In genomic region chr4:82364696-82365385, GRCm38 (mm10) we compare ENCODE assay signal across 12 mouse cellular contexts.
DNase-seq lines count a peak whose midpoint lies in the region; ATAC-seq lines count a peak whose summit lies in the region.
"Had no signal": no experiment of that assay in that cellular context is flagged by ENCODE, and none has a peak within 500 bp of the region (broad histone marks: within the 10 kb centered on the region; RNA-seq: fewer than 3 reads in every experiment).

No protein-coding gene starts in this region.

- H3K4me2 ChIP-seq in heart, embryonic 14.5 days (ENCODE audit: low read length) = 0 out of 2 replicates have a peak overlapping the region, but pooled peaks have one; percentile 3
- no peak overlapping the region for H3K4me2 ChIP-seq in lung, embryonic 15.5 days
- H3K4me2 ChIP-seq: forebrain, embryonic 12.5 days had no signal

- H3K27me3 ChIP-seq in heart, embryonic 14.5 days (ENCODE audit: control insufficient read depth, insufficient read depth, low read length) = no peaks in the 10 kb centered on the region
- H3K27me3 ChIP-seq in lung, embryonic 15.5 days = no peaks in the 10 kb centered on the region
- H3K27me3 ChIP-seq: forebrain, embryonic 12.5 days had no signal

- no peak for DNase-seq in heart, adult 8-10 months (ENCODE audit: low spot score)
- DNase-seq in lung, postnatal 25 days (ENCODE audit: low spot score) = no peak
- no peak for DNase-seq in c-Kit-positive CD71-positive TER-119-positive erythroid progenitor cells, embryonic 14.5 days (ENCODE audit: low spot score)
- DNase-seq: adrenal gland, postnatal 25 days; cerebellum, adult 11 months; gastrocnemius, postnatal 25 days had no signal

- WGBS in heart, embryonic 14.5 days = 13% methylated on average over 4 of the region's 4 CpGs
- 46% methylated on average over 4 of the region's 4 CpGs for WGBS in lung, embryonic 15.5 days

- no peaks in the 10 kb centered on the region for H3K9me3 ChIP-seq in heart, embryonic 14.5 days (ENCODE audit: control insufficient read depth, low read length)
- H3K9me3 ChIP-seq in lung, embryonic 15.5 days = no peaks in the 10 kb centered on the region
- H3K9me3 ChIP-seq: forebrain, embryonic 12.5 days had no signal

- no peaks in the 10 kb centered on the region for H3K36me3 ChIP-seq in heart, embryonic 14.5 days (ENCODE audit: control insufficient read depth, insufficient read depth, low read length)
- no peaks in the 10 kb centered on the region for H3K36me3 ChIP-seq in lung, embryonic 15.5 days
- H3K36me3 ChIP-seq: forebrain, embryonic 12.5 days had no signal

- H3K9ac ChIP-seq in heart, embryonic 14.5 days (ENCODE audit: low read length) = no peak overlapping the region
- H3K9ac ChIP-seq in lung, embryonic 15.5 days = no peak overlapping the region
- H3K9ac ChIP-seq: forebrain, embryonic 12.5 days had no signal

- no peak for ATAC-seq in heart, embryonic 14.5 days (ENCODE audit: insufficient number of reproducible peaks, insufficient read depth, low FRiP score, low read depth)
- no peak for ATAC-seq in lung, embryonic 15.5 days (ENCODE audit: borderline replicate concordance, extremely low read depth, low FRiP score, low TSS enrichment)
- ATAC-seq in common myeloid progenitor, adult 5-6 weeks (replicated peaks; ENCODE audit: low read depth, poor library complexity, severe bottlenecking) = peak; percentile 88
- peak; percentile 38; the same call in 1 of the 2 replicates for ATAC-seq in megakaryocyte, adult 5-6 weeks (ENCODE audit: poor library complexity, severe bottlenecking)
- ATAC-seq: midbrain, embryonic 16.5 days had no signal

- H3K4me3 ChIP-seq in heart, embryonic 14.5 days (ENCODE audit: control insufficient read depth in 1 of 2, insufficient read depth in 1 of 2, low read depth in 1 of 2, low read length in 2 of 2) = no peak overlapping the region
- no peak overlapping the region for H3K4me3 ChIP-seq in lung, embryonic 15.5 days
- H3K4me3 ChIP-seq: forebrain, embryonic 12.5 days had no signal

- peak overlapping the region; percentile 41 to 64 for H3K27ac ChIP-seq in heart, embryonic 14.5 days (replicated peaks in 1 of 2; ENCODE audit: control insufficient read depth in 1 of 2, insufficient read depth in 1 of 2, low read depth in 2 of 2, low read length in 2 of 2)
- H3K27ac ChIP-seq in lung, embryonic 15.5 days = peak overlapping the region; percentile 50
- H3K27ac ChIP-seq: forebrain, embryonic 12.5 days had no signal

- peaks cover 24 to 55% of the 10 kb centered on the region in 2 experiments for H3K4me1 ChIP-seq in heart, embryonic 14.5 days (ENCODE audit: control insufficient read depth in 2 of 2, insufficient read depth in 2 of 2, low read length in 2 of 2)
- peaks cover 61% of the 10 kb centered on the region for H3K4me1 ChIP-seq in lung, embryonic 15.5 days

Comparison
In these comparisons a context has a peak if more than half of its experiments do, and no peak if none do; other contexts are left out.
1. ATAC-seq: peak in common myeloid progenitor, adult 5-6 weeks (single experiment) and megakaryocyte, adult 5-6 weeks (single experiment); none in heart, embryonic 14.5 days (single experiment) and lung, embryonic 15.5 days (single experiment).